In the genomic region with DNA sequence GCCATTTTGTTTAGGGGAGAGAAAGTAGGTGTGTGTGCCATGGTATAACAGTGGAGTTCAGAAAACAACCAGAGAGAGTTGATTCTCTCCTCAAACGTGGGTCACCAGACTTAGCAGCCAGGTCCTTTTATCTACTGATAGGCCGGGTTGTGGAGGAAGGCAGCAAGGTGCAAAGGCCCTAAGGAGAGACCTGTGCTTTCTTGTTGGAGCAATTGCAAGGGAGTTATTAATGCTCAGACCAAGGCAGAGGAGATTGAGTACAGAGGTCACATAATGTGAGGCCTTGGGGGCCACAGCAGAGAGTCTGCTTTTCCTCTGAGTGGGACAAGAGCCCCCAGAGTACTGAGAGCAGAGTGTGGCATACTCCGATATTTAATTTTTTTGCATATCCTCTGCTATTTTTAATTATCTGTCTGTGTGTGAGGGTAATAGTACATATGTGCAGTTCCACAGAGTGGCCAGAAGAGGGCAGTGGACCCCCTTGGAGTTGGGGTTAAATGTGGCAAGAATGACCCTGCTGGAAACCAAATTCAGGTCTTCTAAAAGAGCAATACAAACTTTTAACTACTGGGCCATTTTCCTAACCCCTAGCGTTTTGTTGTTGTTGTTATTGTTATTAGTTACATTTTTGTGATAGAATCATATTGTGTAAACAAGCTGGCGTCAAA, we compare ENCODE assay signal across 11 mouse cellular contexts. TPM values are rescaled to one million over a fixed set of nuclear protein-coding genes. Genes with fewer than 3 reads are reported as not detected.
DNase-seq lines count a peak whose midpoint lies in the region; ATAC-seq and TF ChIP-seq lines count a peak whose summit lies in the region.
"Had no signal": no experiment of that assay in that cellular context is flagged by ENCODE, and none has a peak within 500 bp of the region (broad histone marks: within the 10 kb centered on the region; RNA-seq: fewer than 3 reads in every experiment).

No protein-coding gene starts in this region.

- H3K27ac ChIP-seq in intestine, embryonic 16.5 days (ENCODE audit: low read length) = 0 out of 2 replicates have a peak overlapping the region, but pooled peaks have one; percentile 0
- no peak overlapping the region for H3K27ac ChIP-seq in intestine, embryonic 15.5 days
- H3K27ac ChIP-seq in MEL (ENCODE audit: control insufficient read depth, low read depth, low read length) = no peak overlapping the region
- H3K27ac ChIP-seq: heart, embryonic 15.5 days had no signal

- no peaks in the 10 kb centered on the region for H3K27me3 ChIP-seq in intestine, embryonic 16.5 days (replicated peaks; ENCODE audit: control insufficient read depth, insufficient read depth, low read length)
- no peaks in the 10 kb centered on the region; the same call in 1 of the 2 replicates for H3K27me3 ChIP-seq in intestine, embryonic 15.5 days (replicated peaks)
- no peaks in the 10 kb centered on the region; a peak in 1 of 4 replicates for H3K27me3 ChIP-seq in MEL (ENCODE audit: control insufficient read depth in 1 of 2, insufficient read depth in 2 of 2, low read length in 2 of 2)
- H3K27me3 ChIP-seq: heart, embryonic 15.5 days had no signal

- TF ChIP-seq POLR2A in MEL (IDR thresholded peaks at IDR 0.05; ENCODE audit: control insufficient read depth in 1 of 2, insufficient read depth in 1 of 2, low read depth in 1 of 2, low read length in 2 of 2, poor library complexity in 1 of 2) = no peak

- H3K4me1 ChIP-seq in intestine, embryonic 16.5 days (ENCODE audit: control insufficient read depth, insufficient read depth, low read length) = peaks cover 3% of the 10 kb centered on the region; the same call in 1 of the 2 replicates
- no peaks in the 10 kb centered on the region for H3K4me1 ChIP-seq in intestine, embryonic 15.5 days (replicated peaks)
- H3K4me1 ChIP-seq in MEL (ENCODE audit: control insufficient read depth in 1 of 2, insufficient read depth in 2 of 2, low read length in 2 of 2) = no peaks in the 10 kb centered on the region
- H3K4me1 ChIP-seq: heart, embryonic 15.5 days had no signal

- ATAC-seq in intestine, embryonic 16.5 days = peak; percentile 51
- ATAC-seq in intestine, embryonic 15.5 days = no peak
- peak; percentile 62 for ATAC-seq in megakaryocyte, adult 5-6 weeks (ENCODE audit: poor library complexity, severe bottlenecking)
- ATAC-seq: activated CD4-positive, CD25-positive, alpha-beta regulatory T cell, adult 4 months; forebrain, embryonic 14.5 days had no signal

- TF ChIP-seq RAD21 in MEL (IDR thresholded peaks at IDR 0.05; ENCODE audit: low read depth, low read length) = peak; percentile 79

- no peak for TF ChIP-seq EP300 in MEL (IDR thresholded peaks at IDR 0.05; ENCODE audit: low read depth in 1 of 2, low read length in 2 of 2)

- DNase-seq in A20 (ENCODE audit: low read depth, low spot score) (peak; percentile 47), MEL (ENCODE audit: low read depth, low spot score) (peak; percentile 66)
- no peak for DNase-seq in ovary, adult 18-20 months (ENCODE audit: low spot score)
- no peak for DNase-seq in left cerebral cortex, postnatal 4 days
- DNase-seq in ovary, postnatal 14 days (ENCODE audit: low spot score) = no peak

- no peak overlapping the region for H3K4me3 ChIP-seq in intestine, embryonic 16.5 days (ENCODE audit: low read length)
- H3K4me3 ChIP-seq in intestine, embryonic 15.5 days (replicated peaks) = no peak overlapping the region
- no peak overlapping the region for H3K4me3 ChIP-seq in MEL (ENCODE audit: control insufficient read depth in 1 of 2, insufficient read depth in 1 of 2, low read depth in 2 of 2, low read length in 2 of 2)
- H3K4me3 ChIP-seq: heart, embryonic 15.5 days had no signal

- no peak overlapping the region for H3K4me2 ChIP-seq in intestine, embryonic 16.5 days (ENCODE audit: low read depth, low read length)
- H3K4me2 ChIP-seq in intestine, embryonic 15.5 days (replicated peaks) = no peak overlapping the region
- H3K4me2 ChIP-seq: heart, embryonic 15.5 days had no signal

- intact Hi-C loops in left cerebral cortex, postnatal 4 days (cut with DNase I) = no loop called here

- H3K79me2 ChIP-seq in MEL (ENCODE audit: control insufficient read depth, insufficient read depth, low read length, poor library complexity) = no peaks in the 10 kb centered on the region

- TF ChIP-seq CTCF in MEL (IDR thresholded peaks at IDR 0.05 in 2 of 3, conservative IDR thresholded peaks at IDR 0.05 in 1 of 3; ENCODE audit: control insufficient read depth in 1 of 3, insufficient read depth in 1 of 3, low read depth in 2 of 3, low read length in 3 of 3, poor library complexity in 1 of 3, severe bottlenecking in 1 of 3) = peak; percentile 76 to 85 (median 83)

- H3K36me3 ChIP-seq in intestine, embryonic 16.5 days (ENCODE audit: control insufficient read depth, insufficient read depth, low read length) = no peaks in the 10 kb centered on the region
- H3K36me3 ChIP-seq in intestine, embryonic 15.5 days = no peaks in the 10 kb centered on the region
- H3K36me3 ChIP-seq in MEL (ENCODE audit: control insufficient read depth in 1 of 2, insufficient read depth in 2 of 2, low read length in 2 of 2) = no peaks in the 10 kb centered on the region
- H3K36me3 ChIP-seq: heart, embryonic 15.5 days had no signal

- H3K9me3 ChIP-seq in intestine, embryonic 16.5 days (ENCODE audit: control insufficient read depth, low read length) = no peaks in the 10 kb centered on the region
- H3K9me3 ChIP-seq in intestine, embryonic 15.5 days = no peaks in the 10 kb centered on the region
- H3K9me3 ChIP-seq in MEL (replicated peaks; ENCODE audit: insufficient read depth, low read length) = no peaks in the 10 kb centered on the region
- H3K9me3 ChIP-seq: heart, embryonic 15.5 days had no signal

- H3K9ac ChIP-seq in intestine, embryonic 16.5 days (ENCODE audit: low read depth, low read length) = no peak overlapping the region
- H3K9ac ChIP-seq in intestine, embryonic 15.5 days = no peak overlapping the region
- H3K9ac ChIP-seq in MEL (ENCODE audit: control insufficient read depth, low read depth, low read length, poor library complexity, severe bottlenecking) = no peak overlapping the region
- H3K9ac ChIP-seq: heart, embryonic 15.5 days had no signal

- WGBS in intestine, embryonic 16.5 days = 56% methylated on average over 5 of the region's 5 CpGs
- WGBS in intestine, embryonic 15.5 days = 60% methylated on average over 5 of the region's 5 CpGs

TF ChIP-seq in MEL, 35 proteins besides CTCF, POLR2A, EP300 and RAD21:
- no peak for TF ChIP-seq TCF12 (IDR thresholded peaks at IDR 0.05; ENCODE audit: low read depth, low read length)
- no peak for TF ChIP-seq BHLHE40 (IDR thresholded peaks at IDR 0.05; ENCODE audit: borderline replicate concordance, low read depth, low read length)
- no peak for TF ChIP-seq ZMIZ1 (IDR thresholded peaks at IDR 0.05; ENCODE audit: low read depth, low read length)
- no peak for TF ChIP-seq ELF1 (IDR thresholded peaks at IDR 0.05; ENCODE audit: low read depth, low read length)
- TF ChIP-seq ZNF384 (IDR thresholded peaks at IDR 0.05; ENCODE audit: low read depth, low read length) = no peak
- no peak for TF ChIP-seq TAL1 (IDR thresholded peaks at IDR 0.05; ENCODE audit: low read length)
- no peak for TF ChIP-seq GATA1 (IDR thresholded peaks at IDR 0.05; ENCODE audit: low read depth, low read length)
- TF ChIP-seq JUND (IDR thresholded peaks at IDR 0.05; ENCODE audit: low read depth, low read length) = no peak
- peak; percentile 67 for TF ChIP-seq SMC3 (IDR thresholded peaks at IDR 0.05; ENCODE audit: low read depth, low read length)
- TF ChIP-seq ZC3H11A (IDR thresholded peaks at IDR 0.05; ENCODE audit: low read depth, low read length) = peak; percentile 58

RNA-seq across cellular contexts. Expression of a gene that starts 27.3 kb away (rescaled TPM):
- 130 and 138 TPM in 2 replicates for polyA plus RNA-seq in intestine, embryonic 16.5 days (2015; fragmentation: Nextera tagmentation; extraction: Ambion mirVana)
- 151 and 167 TPM in 2 replicates for polyA plus RNA-seq in intestine, embryonic 15.5 days (2015; fragmentation: Nextera tagmentation; extraction: Ambion mirVana)
- total RNA-seq in MEL (2012; rRNA removed) = 114 and 118 TPM in 2 replicates
- 100 to 1,000 TPM in 1 of 2 experiments, 10 to 100 TPM in 1; 34.3 to 103 TPM for polyA plus RNA-seq in MEL (2012; ENCODE audit: insufficient read depth in 1 of 2, insufficient read length in 2 of 2, low read depth in 1 of 2, low replicate concordance in 2 of 2, missing spikeins in 1 of 2)
- total RNA-seq in megakaryocyte, adult 5-6 weeks (2015) = 134 and 153 TPM in 2 replicates
- total RNA-seq in megakaryocyte, adult 5-6 weeks (2017) = 234 and 235 TPM in 2 replicates
- 100 to 1,000 TPM; 126 to 130 TPM for total RNA-seq in left cerebral cortex, postnatal 4 days (2021)

Comparison
In these comparisons a context has a peak if more than half of its experiments do, and no peak if none do; other contexts are left out.
1. DNase-seq: peak in A20 (single experiment) and MEL (single experiment); none in ovary, adult 18-20 months (single experiment), left cerebral cortex, postnatal 4 days (single experiment) and ovary, postnatal 14 days (single experiment).